In the genomic region with DNA sequence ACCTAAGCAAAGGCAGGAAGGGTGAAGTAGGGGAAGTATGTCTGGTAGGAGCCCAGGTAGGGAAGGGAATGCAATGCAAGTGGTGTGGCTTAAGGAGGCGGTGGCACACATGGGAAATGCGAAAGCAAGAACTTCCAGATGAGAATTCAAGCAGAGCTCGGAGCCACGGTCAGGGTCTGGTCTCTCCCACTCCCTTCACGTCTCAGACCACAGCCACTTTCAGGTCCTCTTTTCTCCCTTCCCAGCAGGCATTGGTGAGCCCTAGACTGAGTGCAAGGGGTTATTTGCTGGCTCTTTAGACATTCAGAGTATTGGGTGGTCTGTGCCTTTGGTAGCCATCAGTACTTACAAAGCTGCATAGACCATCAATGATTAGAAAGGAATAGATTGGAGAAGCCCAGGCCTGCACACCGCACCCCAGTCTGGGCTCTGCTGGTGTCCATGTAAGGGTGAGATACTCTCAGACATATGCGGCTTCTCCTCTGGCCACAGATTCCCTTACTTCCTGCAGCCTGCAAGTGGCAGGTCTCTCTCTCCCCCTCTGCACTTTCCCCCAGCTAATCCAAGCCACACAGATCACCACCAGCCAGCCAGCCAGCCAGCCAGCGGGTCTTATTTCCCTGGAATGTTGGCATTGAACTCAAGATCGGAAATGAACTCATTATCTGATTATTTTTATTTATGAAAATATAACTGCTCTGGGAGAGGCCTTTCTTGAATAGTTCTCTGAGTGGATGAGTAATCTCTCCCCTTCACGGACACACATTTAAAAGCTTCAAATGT, we compare ENCODE assay signal across 7 mouse cellular contexts.
DNase-seq lines count a peak whose midpoint lies in the region; ATAC-seq and TF ChIP-seq lines count a peak whose summit lies in the region.

No protein-coding gene starts in this region.

- DNase-seq in spleen, adult 18-20 months = peak; percentile 19 to 40
- no peak for DNase-seq in spleen, adult 12 weeks (ENCODE audit: low spot score)
- DNase-seq in fibroblast of lung, adult 2 months (ENCODE audit: low read depth) = peak; percentile 70
- DNase-seq in limb, embryonic 14.5 days (ENCODE audit: low spot score) = peak; percentile 24
- DNase-seq in thymus, postnatal 25 days = no peak
- DNase-seq in cerebellum, adult 11-12 months = no peak

- no peaks in the 10 kb centered on the region for H3K27me3 ChIP-seq in limb, embryonic 14.5 days (ENCODE audit: control insufficient read depth, insufficient read depth, low read length)
- no peaks in the 10 kb centered on the region for H3K27me3 ChIP-seq in stomach, embryonic 16.5 days (ENCODE audit: control insufficient read depth, insufficient read depth, low read length)

- H3K4me2 ChIP-seq in limb, embryonic 14.5 days (replicated peaks; ENCODE audit: low read depth, low read length, severe bottlenecking) = no peak overlapping the region
- H3K4me2 ChIP-seq in stomach, embryonic 16.5 days (ENCODE audit: low read depth, low read length) = no peak overlapping the region

- no peak for ATAC-seq in limb, embryonic 14.5 days (ENCODE audit: low FRiP score, low read depth)
- ATAC-seq in stomach, embryonic 16.5 days (ENCODE audit: insufficient read depth, low FRiP score) = peak; percentile 42

- H3K4me3 ChIP-seq in limb, embryonic 14.5 days (replicated peaks; ENCODE audit: low read length) = no peak overlapping the region
- no peak overlapping the region for H3K4me3 ChIP-seq in stomach, embryonic 16.5 days (replicated peaks; ENCODE audit: low read length)

- H3K27ac ChIP-seq in limb, embryonic 14.5 days (replicated peaks; ENCODE audit: low read depth, low read length) = peak overlapping the region; percentile 52; the same call in 1 of the 2 replicates
- peak overlapping the region; percentile 80 for H3K27ac ChIP-seq in stomach, embryonic 16.5 days (ENCODE audit: low read length)

- no peaks in the 10 kb centered on the region for H3K9me3 ChIP-seq in limb, embryonic 14.5 days (ENCODE audit: control insufficient read depth, low read length)
- H3K9me3 ChIP-seq in stomach, embryonic 16.5 days (replicated peaks; ENCODE audit: control insufficient read depth, low read length) = no peaks in the 10 kb centered on the region

- 64% methylated on average over 10 of the region's 10 CpGs for WGBS in limb, embryonic 14.5 days
- 62% methylated on average over 10 of the region's 10 CpGs for WGBS in stomach, embryonic 16.5 days

- H3K36me3 ChIP-seq in limb, embryonic 14.5 days (ENCODE audit: control insufficient read depth, insufficient read depth, low read length) = no peaks in the 10 kb centered on the region
- H3K36me3 ChIP-seq in stomach, embryonic 16.5 days (ENCODE audit: control insufficient read depth, insufficient read depth, low read length) = no peaks in the 10 kb centered on the region

- no peak for TF ChIP-seq POLR2A in limb, embryonic 14.5 days (IDR thresholded peaks at IDR 0.05; ENCODE audit: borderline replicate concordance, extremely low read depth, insufficient read depth, insufficient read length)

- H3K4me1 ChIP-seq in limb, embryonic 14.5 days (ENCODE audit: control insufficient read depth, insufficient read depth, low read length) = peaks cover 17% of the 10 kb centered on the region
- H3K4me1 ChIP-seq in stomach, embryonic 16.5 days (ENCODE audit: control insufficient read depth, insufficient read depth, low read length) = peaks cover 34% of the 10 kb centered on the region

- peak overlapping the region; percentile 4; the same call in 1 of the 2 replicates for H3K9ac ChIP-seq in limb, embryonic 14.5 days (ENCODE audit: low read depth, low read length, severe bottlenecking)
- H3K9ac ChIP-seq in stomach, embryonic 16.5 days (ENCODE audit: low read length) = no peak overlapping the region

Comparison
In these comparisons a context has a peak if more than half of its experiments do, and no peak if none do; other contexts are left out.
1. DNase-seq: peak in spleen, adult 18-20 months (2 of 2), fibroblast of lung, adult 2 months (single experiment) and limb, embryonic 14.5 days (single experiment); none in spleen, adult 12 weeks (single experiment), thymus, postnatal 25 days (single experiment) and cerebellum, adult 11-12 months (single experiment).